Mouse (Mus musculus) heart, postnatal 0 days (tissue): Measurements from ENCODE around the gene Ncan.
A peak's percentile ranks its signal among the peaks of the same experiment; 100 is the strongest.

ENCODE experiments used
- CTCF ChIP-seq: IDR thresholded peaks from 2 replicates; pipeline ENCODE4 v1.5.1; 2016; ENCODE audit warnings: antibody characterized with exemption, control low read depth, low read depth
- EP300 ChIP-seq: IDR thresholded peaks from 2 replicates; pipeline ENCODE4 v1.6.1; 2016; ENCODE audit warnings: antibody characterized with exemption, low read depth

DNA sequence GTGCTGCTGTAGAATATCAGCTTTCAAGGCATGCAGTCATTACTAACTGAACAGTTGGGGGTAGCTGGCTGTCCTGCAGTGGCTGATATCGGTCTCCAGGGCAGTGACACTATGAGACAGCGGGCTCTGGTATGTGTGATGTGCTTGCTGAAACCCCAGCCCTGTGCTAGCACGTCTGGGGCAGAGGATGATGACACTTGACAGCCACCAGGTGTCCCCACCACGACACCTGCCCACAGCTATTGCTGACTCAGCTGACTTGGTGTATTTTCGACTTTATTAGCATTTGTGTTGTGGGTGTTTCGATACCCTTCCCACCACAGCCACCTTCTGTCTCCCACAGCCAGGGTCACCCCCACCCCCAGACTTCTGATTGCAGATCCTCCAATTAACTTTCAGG lies 16.2 kb downstream of the Ncan start:
- peak; percentile 72 for TF ChIP-seq CTCF
- TF ChIP-seq EP300, result no peak
